Mouse (Mus musculus) left cerebral cortex, postnatal 14 days (tissue): Measurements from ENCODE around the gene S100a16. TPM values are rescaled to one million over a fixed set of nuclear protein-coding genes. Genes with fewer than 3 reads are reported as not detected.
A peak's percentile ranks its signal among the peaks of the same experiment; 100 is the strongest.

Experiments used
- DNase-seq, 2 experiments: peaks; one replicate each; pipeline ENCODE4 v3.0.0; 2021 to 2022; ENCODE audit warnings: low spot score in 2 of 2, mixed read lengths in 1 of 2
- intact Hi-C: fragments of 180-260 bp; cut with DNase I; formaldehyde crosslinking; loops from one replicate; pipeline ENCODE4 v1.15.1; 2025
- long read RNA-seq, 2 experiments: library from polyadenylated mRNA; stranded (forward); transcript quantifications; one replicate each; pipeline ENCODE4 v2.0.0; 2021
- total RNA-seq, 2 experiments: library from RNA; stranded (reverse); gene quantifications; 2 replicates each; pipeline ENCODE4 v1.2.3; 2021

The S100a16 gene
- total RNA-seq, result 10 to 100 TPM; 77.0 to 96.7 TPM
- long read RNA-seq, experiment 1, transcript S100a16-201 (3 exons, 1,123 nt), result minor isoform, 15 of 83 reads
- long read RNA-seq, experiment 1, transcript S100a16-202 (3 exons, 1,127 nt), result major isoform, 53 of 83 reads
- long read RNA-seq, experiment 1, partial matches to known transcripts, result 2 of 83 reads
- long read RNA-seq, experiment 1, other reads (novel, unspliced or antisense), result 8 of 83 reads
- long read RNA-seq, experiment 2, transcript S100a16-201 (3 exons, 1,123 nt), result minor isoform, 7 of 58 reads
- long read RNA-seq, experiment 2, transcript S100a16-202 (3 exons, 1,127 nt), result major isoform, 42 of 58 reads
- long read RNA-seq, experiment 2, partial matches to known transcripts, result 1 of 58 reads
- long read RNA-seq, experiment 2, other reads (novel, unspliced or antisense), result 3 of 58 reads

DNA sequence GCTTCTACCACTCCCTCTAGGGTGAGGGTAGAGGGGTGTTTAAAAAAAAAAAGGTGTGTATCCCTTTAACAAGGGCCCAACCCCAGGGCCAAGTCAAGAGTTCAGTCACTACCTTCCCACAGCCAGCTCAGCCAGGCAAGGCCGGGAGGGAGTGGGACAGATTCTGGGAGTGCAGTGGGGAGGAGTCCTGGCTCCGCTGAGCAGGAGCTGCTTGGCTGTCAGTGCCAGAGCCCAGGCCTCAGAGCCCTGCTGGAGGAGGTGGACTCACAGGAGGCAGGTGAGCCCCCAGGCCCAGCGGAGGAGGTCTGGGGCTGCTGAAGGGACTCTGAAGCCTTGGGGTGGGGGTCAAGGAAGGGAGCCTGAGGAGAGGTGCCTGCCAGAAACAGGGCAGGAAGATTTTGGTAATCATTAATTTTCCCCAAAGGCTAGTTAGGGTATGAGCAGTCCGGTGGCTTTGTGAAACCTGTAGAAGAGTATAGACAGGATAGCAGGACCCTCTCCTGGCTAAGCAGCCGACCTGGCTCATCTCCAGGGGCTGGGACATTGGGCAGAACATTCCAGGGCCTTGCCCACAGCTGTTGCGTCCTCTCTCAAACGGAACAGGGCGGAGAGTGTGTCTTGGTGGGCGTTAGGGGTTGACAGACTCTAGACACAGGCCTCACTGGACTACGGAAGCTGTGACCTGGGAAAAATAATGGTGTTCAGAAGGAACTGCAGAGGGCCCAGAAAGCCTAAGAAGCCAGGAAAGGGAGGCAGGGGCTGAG is at the start of gene S100a16:
Gene S100a16 (plus strand): TSS at position 114 of the 764 bp plus-strand sequence.
- intact Hi-C loops, result no loop called here
- peak in 1 of 2 experiments; percentile 38 for DNase-seq

DNA sequence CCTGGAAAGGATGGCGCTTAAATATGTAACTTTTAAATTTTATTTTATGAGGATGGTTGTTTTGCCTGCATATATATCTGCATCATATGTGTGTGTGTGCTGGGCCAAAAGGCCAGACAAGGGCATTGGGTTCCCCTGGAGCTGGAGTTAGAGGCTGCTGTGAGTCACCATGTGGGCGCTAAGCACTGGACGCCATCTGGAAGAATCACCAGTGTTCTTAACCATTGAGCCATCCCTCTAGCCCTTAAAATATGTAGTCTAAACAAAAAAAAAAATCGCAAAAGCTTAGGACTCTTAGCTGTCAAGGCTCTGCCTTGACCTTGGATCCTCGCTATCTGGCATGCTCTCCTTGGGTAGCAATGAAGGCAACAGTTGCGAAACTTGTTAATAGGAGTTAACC is 48.5 kb upstream of the S100a16 start:
- intact Hi-C loops, result no loop called here
- DNase-seq, result no peak

GRCm38 (mm10) chr3:90490696-90491256 is 46.3 kb upstream of the S100a16 start, which contains the start of gene Snapin:
Snapin (minus strand) TSS chr3:90491033.
- intact Hi-C loops, result loop anchor here (1.0 to 2.0 kb wide), 3 partner anchors 124 to 218 kb away; no protein-coding TSS in a partner anchor
- DNase-seq, result peak; percentile 96

- intact Hi-C loops, result loop anchor here (1.0 to 2.0 kb wide), 3 partner anchors 123 to 217 kb away; no protein-coding TSS in a partner anchor
- DNase-seq, result peak; percentile 54 to 68
Measured at GRCm38 (mm10) chr3:90491350-90491749, 45.7 kb upstream of the S100a16 start.

GRCm38 (mm10) chr3:90493831-90494540 is 43.1 kb upstream of the S100a16 start:
- intact Hi-C loops, result no loop called here
- DNase-seq, result no peak

- no peak for DNase-seq
- intact Hi-C loops, result no loop called here
Measured at GRCm38 (mm10) chr3:90495850-90496525, 41.1 kb upstream of the S100a16 start.

DNA sequence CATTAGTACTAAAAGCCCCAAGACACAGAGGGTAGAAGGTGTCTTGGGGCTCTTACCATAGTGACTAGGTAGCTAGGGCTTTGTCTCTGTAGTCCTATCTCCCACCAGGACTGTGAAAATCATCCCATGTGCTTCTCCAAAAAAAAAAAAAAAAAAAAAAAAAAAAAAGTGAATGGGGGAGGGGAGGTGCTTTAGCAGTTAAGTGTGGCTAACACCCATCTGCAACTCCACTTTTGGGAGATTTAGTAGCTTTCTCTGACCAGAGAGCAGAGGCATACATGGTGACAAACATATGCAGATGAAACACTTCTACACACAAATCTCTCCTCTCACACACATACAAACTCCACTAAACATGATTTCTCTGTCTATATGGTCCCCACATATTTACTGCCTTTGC is 39.5 kb upstream of the S100a16 start:
- intact Hi-C loops, result no loop called here

GRCm38 (mm10) chr3:90503444-90503843 is 33.6 kb upstream of the S100a16 start:
- intact Hi-C loops, result no loop called here
- DNase-seq, result no peak

More for the DNA sequence above, 39.5 kb upstream of the S100a16 start:
- DNase-seq, result no peak

- DNase-seq, result no peak
- intact Hi-C loops, result loop anchor here (5.0 kb wide), 1 partner anchor 147 kb away; the partner anchor contains the start of gene S100a7a
Measured at GRCm38 (mm10) chr3:90505216-90505615, 31.8 kb upstream of the S100a16 start.

GRCm38 (mm10) chr3:90506362-90506761 is 30.7 kb upstream of the S100a16 start:
- DNase-seq, result no peak
- intact Hi-C loops, result loop anchor here (5.0 kb wide), 1 partner anchor 146 kb away; the partner anchor contains the start of gene S100a7a

DNA sequence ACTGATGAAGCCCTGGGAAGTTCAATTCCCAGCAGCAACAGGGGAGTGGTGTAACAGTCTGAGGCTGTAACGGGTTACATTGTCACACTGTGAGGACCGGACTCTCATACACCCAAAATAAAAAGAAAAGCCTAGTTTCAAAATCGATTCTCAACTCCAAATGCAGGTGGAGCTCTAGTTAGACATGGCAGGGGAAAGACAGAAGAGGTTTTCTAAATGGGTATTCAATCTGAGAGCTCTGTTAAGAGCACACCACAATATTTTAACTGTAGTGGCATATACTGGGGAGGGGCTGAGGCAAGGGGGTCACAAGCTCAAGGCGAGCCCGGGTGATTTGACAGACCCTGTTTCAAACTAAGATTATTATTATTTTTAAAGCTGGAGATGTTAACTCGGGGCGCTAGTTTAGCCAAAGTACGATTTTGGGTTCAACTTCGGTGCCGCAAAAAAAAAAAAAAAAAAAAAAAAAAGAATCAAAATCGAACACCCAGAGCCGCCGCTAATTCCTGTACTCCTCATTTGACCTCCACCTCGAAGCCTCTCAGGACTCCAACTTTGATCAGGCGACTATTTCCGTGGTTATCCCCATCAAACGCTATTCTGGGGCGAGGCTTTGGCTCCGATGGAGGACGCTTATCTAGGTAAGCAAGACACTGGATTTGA is 28.6 kb upstream of the S100a16 start:
- intact Hi-C loops, result loop anchor here (5.0 kb wide), 1 partner anchor 144 kb away; the partner anchor contains the start of gene S100a7a
- no peak for DNase-seq

- intact Hi-C loops, result loop anchor here (5.0 kb wide), 1 partner anchor 143 kb away; the partner anchor contains the start of gene S100a7a
- peak; percentile 99 to 100 for DNase-seq
Measured at GRCm38 (mm10) chr3:90508950-90509746, 27.9 kb upstream of the S100a16 start, which contains the start of gene Chtop. Chtop (minus strand) TSS chr3:90509498.

DNA sequence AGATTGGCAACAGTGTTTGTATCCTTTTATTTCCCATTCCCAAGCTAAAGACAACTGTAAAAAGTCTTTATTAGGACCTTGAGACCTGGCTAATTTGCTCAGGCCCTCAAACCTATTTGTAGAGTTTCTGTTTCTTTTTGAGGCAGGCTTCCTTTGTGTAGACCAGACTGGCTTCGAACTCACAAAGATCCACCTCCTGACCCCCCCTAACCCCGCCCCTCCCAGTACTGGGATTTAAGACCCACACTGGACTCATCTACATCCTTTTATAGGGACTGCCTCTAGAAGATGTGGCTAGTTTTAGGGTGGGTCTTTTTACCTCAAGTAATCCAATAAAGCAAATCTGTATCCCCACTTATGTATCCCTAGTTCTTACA is 27.3 kb upstream of the S100a16 start:
- intact Hi-C loops, result loop anchor here (5.0 kb wide), 1 partner anchor 143 kb away; the partner anchor contains the start of gene S100a7a

DNA sequence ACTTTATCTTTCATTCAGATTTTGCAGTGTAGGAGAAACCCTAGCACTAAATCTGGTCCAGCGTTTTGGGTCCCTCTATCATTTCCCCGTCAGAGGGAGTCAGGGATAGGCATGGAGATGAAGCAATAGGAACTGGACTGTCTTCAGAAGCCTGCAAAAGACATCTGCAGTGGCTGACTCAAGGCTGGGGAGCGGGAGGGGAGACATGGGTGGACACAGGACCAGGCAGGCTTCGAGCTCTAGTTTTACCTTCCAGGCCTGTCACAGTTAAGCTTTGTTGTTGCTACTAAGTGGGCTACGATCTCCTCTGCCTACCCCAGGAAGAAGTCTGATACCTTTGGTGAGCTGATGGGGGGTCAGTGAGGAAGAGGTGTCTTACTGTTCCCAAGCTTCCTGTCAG is 24.8 kb upstream of the S100a16 start:
- intact Hi-C loops, result no loop called here
- DNase-seq, result no peak

More for the DNA sequence above, 27.3 kb upstream of the S100a16 start:
- DNase-seq, result no peak

- DNase-seq, result no peak
- intact Hi-C loops, result no loop called here
Measured at GRCm38 (mm10) chr3:90512948-90513642, 24.0 kb upstream of the S100a16 start.

DNA sequence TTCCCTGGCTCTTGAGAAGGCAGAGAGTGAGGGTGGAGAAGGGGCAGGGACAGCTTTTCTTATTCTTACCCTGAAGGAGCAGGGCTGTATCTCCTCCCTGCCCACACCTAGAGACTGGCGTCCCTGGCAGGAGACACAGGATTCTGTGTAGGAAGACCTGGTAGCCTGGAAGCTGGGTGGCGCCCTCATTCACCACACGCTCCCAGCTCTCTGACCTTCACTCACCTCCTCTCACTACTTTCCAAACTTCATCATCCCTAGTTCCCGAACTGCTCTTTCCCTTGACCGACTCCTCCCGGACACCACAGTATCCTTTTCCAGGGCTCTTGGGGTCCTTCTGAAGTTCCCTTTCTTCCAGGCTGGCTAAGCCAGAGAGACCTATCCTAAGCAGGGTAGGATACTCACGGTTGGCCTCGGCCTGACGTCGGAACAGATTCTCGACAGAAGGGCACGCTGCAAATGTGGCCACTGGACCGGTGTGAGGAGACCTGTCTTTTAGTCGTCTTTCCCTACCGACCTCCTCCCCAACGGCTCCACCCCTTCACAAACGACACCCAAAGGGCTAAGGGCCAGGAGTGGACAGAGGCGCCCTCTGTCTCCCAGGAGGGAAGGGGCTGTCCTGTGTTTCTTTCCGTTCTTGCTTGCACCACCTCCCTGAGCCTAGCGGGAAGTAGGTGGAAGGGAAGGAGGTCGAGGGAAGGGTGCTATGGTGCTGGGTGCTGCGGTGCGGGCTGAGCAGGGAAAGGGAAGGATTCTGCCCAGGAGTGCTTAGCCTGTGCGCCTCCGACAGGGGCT is 23.1 kb upstream of the S100a16 start, which contains the start of the genes S100a1 and S100a13:
Gene S100a1 (minus strand): TSS at position 597 of the 795 bp plus-strand sequence.
Gene S100a13 (plus strand): TSS at position 640 of the 795 bp plus-strand sequence.
- peak in 1 of 2 experiments; percentile 37 for DNase-seq
- intact Hi-C loops, result no loop called here
